ENCODE assay signal across 22 mouse cellular contexts in genomic region chr7:6816706-6817376, GRCm38 (mm10).
DNase-seq lines count a peak whose midpoint lies in the region; ATAC-seq lines count a peak whose summit lies in the region.
"Had no signal": no experiment of that assay in that cellular context is flagged by ENCODE, and none has a peak within 500 bp of the region (broad histone marks: within the 10 kb centered on the region; RNA-seq: fewer than 3 reads in every experiment).

No protein-coding gene starts in this region.

- 93% methylated on average over 5 of the region's 5 CpGs for WGBS in midbrain, embryonic 12.5 days
- WGBS in midbrain, embryonic 10.5 days: 85% methylated on average over 5 of the region's 5 CpGs
- 79% methylated on average over 5 of the region's 5 CpGs for WGBS in forebrain, embryonic 15.5 days
- WGBS in hindbrain, embryonic 16.5 days: 61% methylated on average over 5 of the region's 5 CpGs
- WGBS in neural tube, embryonic 15.5 days: 67% methylated on average over 5 of the region's 5 CpGs

- H3K9ac ChIP-seq in midbrain, embryonic 12.5 days (replicated peaks): no peak overlapping the region
- no peak overlapping the region for H3K9ac ChIP-seq in forebrain, embryonic 15.5 days (replicated peaks)
- H3K9ac ChIP-seq in hindbrain, embryonic 16.5 days (ENCODE audit: low read depth, low read length): no peak overlapping the region
- H3K9ac ChIP-seq in neural tube, embryonic 15.5 days (replicated peaks): no peak overlapping the region
- H3K9ac ChIP-seq: embryonic facial prominence, embryonic 13.5 days; liver, embryonic 12.5 days; lung, embryonic 14.5 days; neural tube, embryonic 12.5 days had no signal

- no peak overlapping the region for H3K4me2 ChIP-seq in midbrain, embryonic 12.5 days (replicated peaks)
- H3K4me2 ChIP-seq in forebrain, embryonic 15.5 days (replicated peaks): no peak overlapping the region
- no peak overlapping the region for H3K4me2 ChIP-seq in hindbrain, embryonic 16.5 days (ENCODE audit: low read length)
- H3K4me2 ChIP-seq in neural tube, embryonic 15.5 days: no peak overlapping the region
- H3K4me2 ChIP-seq: embryonic facial prominence, embryonic 13.5 days; liver, embryonic 12.5 days; lung, embryonic 14.5 days; neural tube, embryonic 12.5 days had no signal

- ATAC-seq in midbrain, embryonic 12.5 days (ENCODE audit: low FRiP score, low read depth): no peak
- ATAC-seq in forebrain, embryonic 15.5 days (replicated peaks): peak; percentile 44; the same call in 1 of the 2 replicates
- ATAC-seq in hindbrain, embryonic 16.5 days: peak; percentile 81
- peak; percentile 71 for ATAC-seq in neural tube, embryonic 15.5 days (ENCODE audit: low FRiP score)
- no peak for ATAC-seq in megakaryocyte, adult 5-6 weeks (ENCODE audit: poor library complexity, severe bottlenecking)
- ATAC-seq: liver, embryonic 12.5 days had no signal

- H3K27me3 ChIP-seq in midbrain, embryonic 12.5 days: no peaks in the 10 kb centered on the region
- H3K27me3 ChIP-seq in midbrain, embryonic 10.5 days (ENCODE audit: low read depth, poor library complexity, severe bottlenecking): no peaks in the 10 kb centered on the region
- no peaks in the 10 kb centered on the region for H3K27me3 ChIP-seq in forebrain, embryonic 15.5 days
- no peaks in the 10 kb centered on the region for H3K27me3 ChIP-seq in hindbrain, embryonic 16.5 days (replicated peaks; ENCODE audit: control insufficient read depth, insufficient read depth, low read length)
- no peaks in the 10 kb centered on the region for H3K27me3 ChIP-seq in neural tube, embryonic 15.5 days (replicated peaks)
- H3K27me3 ChIP-seq: embryonic facial prominence, embryonic 13.5 days; liver, embryonic 12.5 days; neural tube, embryonic 12.5 days had no signal

- no peaks in the 10 kb centered on the region for H3K36me3 ChIP-seq in midbrain, embryonic 12.5 days
- H3K36me3 ChIP-seq in midbrain, embryonic 10.5 days: no peaks in the 10 kb centered on the region
- no peaks in the 10 kb centered on the region for H3K36me3 ChIP-seq in forebrain, embryonic 15.5 days
- H3K36me3 ChIP-seq in hindbrain, embryonic 16.5 days (ENCODE audit: control insufficient read depth, insufficient read depth, low read length): no peaks in the 10 kb centered on the region
- no peaks in the 10 kb centered on the region for H3K36me3 ChIP-seq in neural tube, embryonic 15.5 days
- H3K36me3 ChIP-seq: embryonic facial prominence, embryonic 13.5 days; heart, embryonic 10.5 days; liver, embryonic 12.5 days; neural tube, embryonic 12.5 days had no signal

- H3K4me3 ChIP-seq in midbrain, embryonic 12.5 days: no peak overlapping the region
- H3K4me3 ChIP-seq in midbrain, embryonic 10.5 days: no peak overlapping the region
- H3K4me3 ChIP-seq in forebrain, embryonic 15.5 days: no peak overlapping the region
- H3K4me3 ChIP-seq in hindbrain, embryonic 16.5 days (ENCODE audit: low read length): no peak overlapping the region
- H3K4me3 ChIP-seq in neural tube, embryonic 15.5 days (replicated peaks): no peak overlapping the region
- H3K4me3 ChIP-seq: embryonic facial prominence, embryonic 13.5 days; heart, embryonic 10.5 days; liver, embryonic 12.5 days; neural tube, embryonic 12.5 days had no signal

- DNase-seq in midbrain, embryonic 10.5 days (ENCODE audit: low spot score): no peak
- no peak for DNase-seq in kidney, adult 8-10 months
- DNase-seq: adrenal gland, adult 2 months; cerebellum, adult 11 months; cerebellum, postnatal 10 days; gastrocnemius, postnatal 25 days; kidney, adult 11 months; lung, embryonic 14.5 days; lung, postnatal 4 days; right cerebral cortex, postnatal 14 days; spleen, adult 18-20 months; thymus, postnatal 25 days had no signal

- 0 out of 2 replicates have a peak overlapping the region, but pooled peaks have one; percentile 8 for H3K27ac ChIP-seq in midbrain, embryonic 12.5 days (replicated peaks)
- no peak overlapping the region for H3K27ac ChIP-seq in midbrain, embryonic 10.5 days (replicated peaks)
- H3K27ac ChIP-seq in forebrain, embryonic 15.5 days (replicated peaks): peak overlapping the region; percentile 44
- peak overlapping the region; percentile 61 for H3K27ac ChIP-seq in hindbrain, embryonic 16.5 days (ENCODE audit: low read depth, low read length)
- H3K27ac ChIP-seq in neural tube, embryonic 15.5 days (replicated peaks): 0 out of 2 replicates have a peak overlapping the region, but pooled peaks have one; percentile 7
- H3K27ac ChIP-seq: heart, embryonic 10.5 days; kidney, postnatal 0 days; liver, embryonic 12.5 days; neural tube, embryonic 12.5 days had no signal

- H3K4me1 ChIP-seq in midbrain, embryonic 12.5 days: peaks cover 19% of the 10 kb centered on the region
- peaks cover 22% of the 10 kb centered on the region for H3K4me1 ChIP-seq in midbrain, embryonic 10.5 days
- H3K4me1 ChIP-seq in forebrain, embryonic 15.5 days: peaks cover 19% of the 10 kb centered on the region
- H3K4me1 ChIP-seq in hindbrain, embryonic 16.5 days (ENCODE audit: control insufficient read depth, insufficient read depth, low read depth, low read length): no peaks in the 10 kb centered on the region; the same call in 1 of the 2 replicates
- peaks cover 16% of the 10 kb centered on the region; the same call in 1 of the 2 replicates for H3K4me1 ChIP-seq in neural tube, embryonic 15.5 days
- H3K4me1 ChIP-seq: heart, embryonic 10.5 days; liver, embryonic 12.5 days; neural tube, embryonic 12.5 days had no signal

- no peaks in the 10 kb centered on the region for H3K9me3 ChIP-seq in midbrain, embryonic 12.5 days
- H3K9me3 ChIP-seq in midbrain, embryonic 10.5 days (replicated peaks): no peaks in the 10 kb centered on the region
- H3K9me3 ChIP-seq in forebrain, embryonic 15.5 days: no peaks in the 10 kb centered on the region
- no peaks in the 10 kb centered on the region for H3K9me3 ChIP-seq in hindbrain, embryonic 16.5 days (ENCODE audit: control insufficient read depth, low read length)
- H3K9me3 ChIP-seq in neural tube, embryonic 15.5 days (replicated peaks): no peaks in the 10 kb centered on the region
- H3K9me3 ChIP-seq: embryonic facial prominence, embryonic 13.5 days; heart, embryonic 10.5 days; liver, embryonic 12.5 days; neural tube, embryonic 12.5 days had no signal

Comparison
In these comparisons a context has a peak if more than half of its experiments do, and no peak if none do; other contexts are left out.
1. ATAC-seq: peak in forebrain, embryonic 15.5 days (single experiment), hindbrain, embryonic 16.5 days (single experiment) and neural tube, embryonic 15.5 days (single experiment); none in midbrain, embryonic 12.5 days (single experiment) and megakaryocyte, adult 5-6 weeks (single experiment).